Mouse (Mus musculus) stomach, postnatal 0 days (tissue): ENCODE measurements around the gene Aldh16a1.

Experiments
- CTCF ChIP-seq: IDR thresholded peaks from 2 replicates; pipeline ENCODE4 v1.5.1; 2016; ENCODE audit warnings: antibody characterized with exemption, low read depth, mild to moderate bottlenecking, moderate library complexity
- EP300 ChIP-seq: optimal IDR thresholded peaks from 2 replicates; pipeline ENCODE3; 2016; ENCODE audit warnings: antibody characterized with exemption

DNA sequence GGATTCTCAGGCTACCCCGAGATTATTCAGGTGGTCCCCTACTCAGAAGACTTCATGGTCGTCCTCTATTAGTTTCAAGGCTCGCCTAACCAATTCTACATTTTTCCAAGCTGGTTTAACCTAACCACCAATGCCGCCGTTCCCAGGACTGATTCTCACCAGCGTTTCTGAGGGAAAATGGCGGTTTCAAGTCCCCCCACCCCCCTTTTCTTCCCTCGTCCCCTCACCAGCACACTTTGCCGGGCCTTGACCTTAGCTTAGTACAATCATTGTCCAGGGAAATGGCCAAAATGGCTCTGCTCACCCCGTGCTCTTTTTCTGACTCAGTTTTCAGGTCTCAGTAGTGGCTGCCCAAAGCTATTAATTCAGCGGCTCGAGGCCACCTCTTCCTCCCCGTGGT, 21.0 kb upstream of the Aldh16a1 start:
- TF ChIP-seq CTCF (no peak), EP300 (no peak)
